Mouse (Mus musculus) CH12.LX (cell line): ENCODE results near the gene Tsn. TPM values are rescaled to one million over a fixed set of nuclear protein-coding genes. Genes with fewer than 3 reads are reported as not detected.
A peak's percentile ranks its signal among the peaks of the same experiment; 100 is the strongest.

ENCODE experiments used
- DNase-seq: peaks from one replicate; pipeline ENCODE4 v3.0.0-alpha.2; 2013; ENCODE audit errors: extremely low read depth
- H3K27ac ChIP-seq: 2 replicates; pipeline ENCODE4 v1.5.1; 2012; ENCODE audit warnings: low read depth, mild to moderate bottlenecking, control low read depth, moderate library complexity; ENCODE audit not compliant: insufficient read depth
- H3K27me3 ChIP-seq: replicated peaks from 2 replicates; pipeline ENCODE3; 2012; ENCODE audit warnings: inconsistent platforms
- H3K36me3 ChIP-seq, 2 experiments: replicated peaks in 1 of 2; 2 replicates each; pipeline versions ENCODE3 to v1.6.1; 2012; ENCODE audit warnings: inconsistent platforms in 1 of 2, low read length in 1 of 2, mild to moderate bottlenecking in 1 of 2, mixed read lengths in 1 of 2, moderate library complexity in 1 of 2; ENCODE audit not compliant: control insufficient read depth in 1 of 2, insufficient read depth in 1 of 2
- H3K4me1 ChIP-seq, 2 experiments: 2 replicates each; pipeline ENCODE4 v1.6.1; 2012; ENCODE audit warnings: inconsistent platforms in 1 of 2, moderate library complexity in 1 of 2; ENCODE audit not compliant: insufficient read depth in 2 of 2, control insufficient read depth in 1 of 2
- H3K4me2 ChIP-seq: 2 replicates; pipeline ENCODE4 v1.6.1; 2012; ENCODE audit warnings: low read depth, mild to moderate bottlenecking, control low read depth; ENCODE audit not compliant: poor library complexity, insufficient read depth, severe bottlenecking
- H3K4me3 ChIP-seq, 3 experiments: fragments of 150-350 bp in 1 of 3; sonication (generic) in 1 of 3; replicated peaks in 1 of 3; 2 replicates each; pipeline versions ENCODE3 to v1.5.1; 2011 to 2012; ENCODE audit warnings: low read depth in 2 of 3, low read length in 2 of 3, mild to moderate bottlenecking in 2 of 3, moderate library complexity in 2 of 3, control low read depth in 1 of 3, improper control_type of control experiment in 1 of 3, inconsistent platforms in 1 of 3, mixed read lengths in 1 of 3; ENCODE audit not compliant: poor library complexity in 1 of 3
- H3K79me2 ChIP-seq: replicated peaks from 2 replicates; pipeline ENCODE4 v1.6.1; 2012; ENCODE audit warnings: mild to moderate bottlenecking, moderate library complexity; ENCODE audit not compliant: control insufficient read depth, poor library complexity, insufficient read depth, severe bottlenecking; ENCODE audit errors: extremely low read depth
- H3K9ac ChIP-seq: 2 replicates; pipeline ENCODE4 v1.6.1; 2012; ENCODE audit warnings: low read depth, mild to moderate bottlenecking, control low read depth, moderate library complexity; ENCODE audit not compliant: insufficient read depth
- H3K9me3 ChIP-seq: replicated peaks from 2 replicates; pipeline ENCODE3; 2012; ENCODE audit warnings: low read length, inconsistent platforms, mixed read lengths
- CHD1 ChIP-seq: IDR thresholded peaks from 2 replicates; pipeline ENCODE4 v1.6.1; 2012; ENCODE audit warnings: low read depth, low read length, improper control_type of control experiment, inconsistent platforms
- CHD2 ChIP-seq: IDR thresholded peaks from 2 replicates; pipeline ENCODE4 v1.6.1; 2011; ENCODE audit warnings: low read length, improper control_type of control experiment
- CTCF ChIP-seq, 2 experiments: IDR thresholded peaks in 1 of 2; conservative IDR thresholded peaks in 1 of 2; 2 replicates each; pipeline ENCODE4 v1.5.1; 2011 to 2012; ENCODE audit warnings: low read depth in 2 of 2, low read length in 2 of 2, improper control_type of control experiment in 1 of 2, inconsistent platforms in 1 of 2, mild to moderate bottlenecking in 1 of 2, moderate library complexity in 1 of 2
- E2F4 ChIP-seq: IDR thresholded peaks from 2 replicates; pipeline ENCODE4 v1.6.1; 2011; ENCODE audit warnings: low read depth, low read length, improper control_type of control experiment; ENCODE audit not compliant: insufficient replicate concordance
- ELF1 ChIP-seq: IDR thresholded peaks from 2 replicates; pipeline ENCODE4 v1.6.1; 2014; ENCODE audit warnings: low read depth, mild to moderate bottlenecking, inconsistent platforms, low read length, improper control_type of control experiment
- EP300 ChIP-seq: IDR thresholded peaks from 2 replicates; pipeline ENCODE4 v1.6.1; 2011; ENCODE audit warnings: low read length, improper control_type of control experiment
- ETS1 ChIP-seq: conservative IDR thresholded peaks from 2 replicates; pipeline ENCODE4 v1.6.1; 2012; ENCODE audit warnings: low read depth, mild to moderate bottlenecking, inconsistent platforms, low read length, improper control_type of control experiment, moderate library complexity
- IRF4 ChIP-seq: IDR thresholded peaks from 2 replicates; pipeline ENCODE4 v1.6.1; 2014; ENCODE audit warnings: low read depth, mild to moderate bottlenecking, inconsistent platforms, low read length, improper control_type of control experiment
- JUN ChIP-seq: IDR thresholded peaks from 2 replicates; pipeline ENCODE4 v1.6.1; 2011; ENCODE audit warnings: low read depth, mild to moderate bottlenecking, low read length, improper control_type of control experiment, moderate library complexity; ENCODE audit not compliant: insufficient read depth
- JUND ChIP-seq: conservative IDR thresholded peaks from 2 replicates; pipeline ENCODE4 v1.6.1; 2011; ENCODE audit warnings: low read depth, low read length, improper control_type of control experiment
- KAT2A ChIP-seq: IDR thresholded peaks from 2 replicates; pipeline ENCODE4 v1.6.1; 2012; ENCODE audit warnings: low read length, improper control_type of control experiment, inconsistent platforms; ENCODE audit not compliant: insufficient replicate concordance
- MAFK ChIP-seq: IDR thresholded peaks from 2 replicates; pipeline ENCODE4 v1.6.1; 2011; ENCODE audit warnings: low read length, improper control_type of control experiment; ENCODE audit not compliant: insufficient replicate concordance
- MXI1 ChIP-seq: IDR thresholded peaks from 2 replicates; pipeline ENCODE4 v1.6.1; 2011; ENCODE audit warnings: mild to moderate bottlenecking, low read depth, low read length, improper control_type of control experiment
- NELFE ChIP-seq: IDR thresholded peaks from 2 replicates; pipeline ENCODE4 v1.6.1; 2011; ENCODE audit warnings: low read depth, low read length, improper control_type of control experiment
- NRF1 ChIP-seq: IDR thresholded peaks from 2 replicates; pipeline ENCODE4 v1.6.1; 2014; ENCODE audit warnings: low read depth, mild to moderate bottlenecking, inconsistent platforms, low read length, improper control_type of control experiment, moderate library complexity
- POLR2A ChIP-seq: IDR thresholded peaks from 2 replicates; pipeline ENCODE4 v1.6.1; 2011; ENCODE audit warnings: low read depth, mild to moderate bottlenecking, improper control_type of control experiment, low read length
- POLR2AphosphoS2 ChIP-seq: IDR thresholded peaks from 2 replicates; pipeline ENCODE4 v1.6.1; 2011; ENCODE audit warnings: low read depth, low read length, improper control_type of control experiment
- RAD21 ChIP-seq: IDR thresholded peaks from 2 replicates; pipeline ENCODE4 v1.6.1; 2011; ENCODE audit warnings: low read depth, mild to moderate bottlenecking, low read length, improper control_type of control experiment, moderate library complexity
- RCOR1 ChIP-seq: conservative IDR thresholded peaks from 2 replicates; pipeline ENCODE4 v1.6.1; 2012; ENCODE audit warnings: low read depth, mild to moderate bottlenecking, inconsistent platforms, low read length, improper control_type of control experiment
- SIN3A ChIP-seq: IDR thresholded peaks from 2 replicates; pipeline ENCODE4 v1.6.1; 2012; ENCODE audit warnings: low read length, improper control_type of control experiment, inconsistent platforms
- SMC3 ChIP-seq: IDR thresholded peaks from 2 replicates; pipeline ENCODE4 v1.6.1; 2011; ENCODE audit warnings: low read depth, low read length, improper control_type of control experiment
- TBP ChIP-seq: conservative IDR thresholded peaks from 2 replicates; pipeline ENCODE4 v1.6.1; 2011; ENCODE audit warnings: low read depth, low read length, improper control_type of control experiment
- TCF12 ChIP-seq: IDR thresholded peaks from 2 replicates; pipeline ENCODE4 v1.6.1; 2014; ENCODE audit warnings: low read depth, mild to moderate bottlenecking, inconsistent platforms, low read length, improper control_type of control experiment
- UBTF ChIP-seq: IDR thresholded peaks from 2 replicates; pipeline ENCODE4 v1.6.1; 2012; ENCODE audit warnings: low read depth, mild to moderate bottlenecking, inconsistent platforms, low read length, improper control_type of control experiment, moderate library complexity
- USF2 ChIP-seq: conservative IDR thresholded peaks from 2 replicates; pipeline ENCODE4 v1.6.1; 2011; ENCODE audit warnings: low read depth, low read length, improper control_type of control experiment
- ZC3H11A ChIP-seq: IDR thresholded peaks from 2 replicates; pipeline ENCODE4 v1.6.1; 2012; ENCODE audit warnings: low read depth, mild to moderate bottlenecking, inconsistent platforms, low read length, improper control_type of control experiment
- ZMIZ1 ChIP-seq: IDR thresholded peaks from 2 replicates; pipeline ENCODE4 v1.6.1; 2012; ENCODE audit warnings: low read depth, mild to moderate bottlenecking, inconsistent platforms, low read length, improper control_type of control experiment
- dilution Hi-C: fragments of 300-500 bp; cut with MboI; formaldehyde crosslinking; loops from 2 replicates; pipeline ENCODE4 v1.14.3; 2020; ENCODE audit warnings: low sequenced_read_pairs; ENCODE audit not compliant: extremely low pct_unique_long_range_greater_than_20kb, extremely low pct_ligation_motif_present
- in situ Hi-C: fragments of 300-500 bp; cut with MboI; formaldehyde crosslinking; loops from 3 replicates; pipeline ENCODE4 v1.14.3; 2019; ENCODE audit warnings: low sequenced_read_pairs, low pct_ligation_motif_present, low pct_unique_long_range_greater_than_20kb, mixed read lengths
- polyA plus RNA-seq: library from polyadenylated mRNA; unstranded; fragments of >175 nt; gene quantifications from 2 replicates; pipeline ENCODE4 v1.2.1, GENCODE M21; 2012; ENCODE audit warnings: low read depth; ENCODE audit not compliant: insufficient read length
- total RNA-seq, 2 experiments: library from RNA; depleted of rRNA; stranded (reverse); fragments of 300-350 nt in 1 of 2; fragments of >200 nt in 1 of 2; gene quantifications; 2 replicates each; pipeline ENCODE4 v1.2.3; 2012 to 2014

Tsn gene
- total and polyA plus RNA-seq, 3 experiments: 147 to 196 (median 158) TPM

DNA sequence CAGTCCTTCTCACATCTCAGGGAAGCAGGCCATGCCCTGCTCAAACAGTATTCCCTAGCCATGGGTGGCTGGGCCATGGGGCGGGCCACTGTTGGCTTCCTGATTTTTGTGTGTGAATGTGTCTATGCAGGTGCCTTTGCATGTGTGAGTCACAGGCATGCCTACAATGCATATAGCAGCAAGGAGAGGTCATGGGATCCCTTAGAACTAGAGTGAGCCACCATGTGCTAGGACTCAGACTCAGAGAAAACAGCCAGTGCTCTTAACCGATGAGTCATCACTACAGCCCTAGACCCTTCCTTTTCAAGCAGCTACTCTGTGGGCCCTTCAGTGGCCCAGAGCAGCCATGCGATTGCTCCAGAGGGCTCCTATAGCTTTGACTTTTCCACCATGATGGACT lies 17.3 kb downstream of the Tsn start:
- dilution Hi-C loops (no loop called here), in situ Hi-C loops (no loop called here)

DNA sequence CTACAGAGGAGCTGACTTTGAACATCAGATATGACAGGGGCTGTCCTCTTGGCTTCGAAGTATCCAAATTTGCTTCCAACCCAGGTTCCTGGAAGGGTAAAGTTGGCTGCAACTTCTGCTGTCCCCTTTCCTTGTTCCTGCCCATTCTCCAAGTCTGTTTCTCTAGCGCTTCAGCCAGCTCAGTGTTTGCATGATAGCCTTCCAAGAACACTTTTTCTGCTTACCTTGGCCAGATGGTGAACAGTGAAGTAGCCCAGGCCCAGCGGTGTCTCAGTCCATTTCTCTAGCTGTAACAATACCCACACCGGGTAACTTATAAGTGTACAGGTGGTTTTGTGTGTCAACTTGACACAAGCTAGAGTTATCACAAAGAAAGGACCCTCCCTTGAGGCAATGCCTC lies 19.2 kb downstream of the Tsn start:
- no peak for DNase-seq
- Histone ChIP-seq H3K4me2 (no peak overlapping the region), H3K27me3 (no peaks in the 10 kb centered on the region), H3K9ac (no peak overlapping the region), H3K36me3 (peaks cover 8 to 34% of the 10 kb centered on the region in 2 experiments), H3K79me2 (no peaks in the 10 kb centered on the region), H3K4me3 (no peak overlapping the region), H3K4me1 (no peaks in the 10 kb centered on the region), H3K9me3 (no peaks in the 10 kb centered on the region), H3K27ac (no peak overlapping the region)
- in situ Hi-C loops (no loop called here), dilution Hi-C loops (no loop called here)
- TF ChIP-seq USF2 (no peak), KAT2A (no peak), JUN (no peak), CTCF (conservative IDR thresholded peaks at IDR 0.05 in 1 of 2, IDR thresholded peaks at IDR 0.05 in 1 of 2; ENCODE audit: low read depth in 2 of 2, low read length in 2 of 2) (no peak), NELFE (no peak), TBP (no peak), UBTF (no peak), CHD1 (no peak), MXI1 (no peak)

More for the DNA sequence above, 17.3 kb downstream of the Tsn start:
- no peaks in the 10 kb centered on the region for H3K27me3 ChIP-seq
- no peaks in the 10 kb centered on the region for H3K9me3 ChIP-seq
- DNase-seq: no peak
- H3K4me3 ChIP-seq: no peak overlapping the region
- TF ChIP-seq TBP: no peak
- no peak for TF ChIP-seq JUN
- no peak for TF ChIP-seq UBTF
- no peak for TF ChIP-seq NELFE
- TF ChIP-seq RCOR1: no peak
- no peak for TF ChIP-seq ZC3H11A
- TF ChIP-seq EP300: no peak
- no peaks in the 10 kb centered on the region for H3K4me1 ChIP-seq
- H3K36me3 ChIP-seq: peaks cover 22 to 53% of the 10 kb centered on the region in 2 experiments
- no peak overlapping the region for H3K9ac ChIP-seq
- H3K4me2 ChIP-seq: no peak overlapping the region
- no peaks in the 10 kb centered on the region for H3K79me2 ChIP-seq
- no peak overlapping the region for H3K27ac ChIP-seq

DNA sequence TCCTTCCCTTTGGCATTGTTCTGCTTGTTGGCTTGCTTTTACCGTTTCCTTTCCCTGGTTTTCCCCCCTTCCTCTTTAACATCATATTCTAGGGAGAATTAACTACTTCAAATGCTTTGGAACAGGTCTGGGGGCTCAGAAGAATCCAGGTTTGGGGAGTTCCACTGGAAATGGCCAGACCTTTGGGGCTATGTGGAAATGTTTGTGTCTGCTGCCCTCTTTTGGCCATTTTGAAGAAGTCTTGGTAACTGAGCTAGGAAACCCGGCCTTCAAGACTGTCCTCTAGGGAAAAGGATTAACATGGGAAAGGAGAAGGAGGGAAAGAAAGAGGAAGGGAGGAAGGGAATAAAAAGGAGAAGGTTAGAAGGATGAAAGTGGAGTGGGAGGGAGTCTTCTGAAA lies 36.4 kb downstream of the Tsn start:
- H3K36me3 ChIP-seq: no peaks in the 10 kb centered on the region
- H3K9me3 ChIP-seq: no peaks in the 10 kb centered on the region
- H3K4me3 ChIP-seq: no peak overlapping the region
- H3K4me1 ChIP-seq: no peaks in the 10 kb centered on the region
- TF ChIP-seq USF2: no peak
- TF ChIP-seq CHD2: no peak
- TF ChIP-seq POLR2A: no peak
- no peak for TF ChIP-seq MAFK
- no peak for TF ChIP-seq ZMIZ1
- no peak for TF ChIP-seq NRF1
- TF ChIP-seq ETS1: no peak
- no peak for TF ChIP-seq POLR2AphosphoS2
- no peak for TF ChIP-seq TCF12
- no peak for TF ChIP-seq JUND
- no peak for TF ChIP-seq SIN3A
- no peak for TF ChIP-seq IRF4
- peak; percentile 39 for TF ChIP-seq SMC3
- TF ChIP-seq TBP: no peak
- no peak for TF ChIP-seq E2F4
- TF ChIP-seq CTCF (conservative IDR thresholded peaks at IDR 0.05 in 1 of 2, IDR thresholded peaks at IDR 0.05 in 1 of 2; ENCODE audit: low read depth in 2 of 2, low read length in 2 of 2): peak; percentile 13 to 74; a peak in 2 of 4 replicates
- TF ChIP-seq EP300: no peak
- no peak for TF ChIP-seq MXI1
- peak; percentile 83 for TF ChIP-seq RAD21
- TF ChIP-seq ELF1: no peak
- no peaks in the 10 kb centered on the region for H3K79me2 ChIP-seq
- no peak overlapping the region for H3K9ac ChIP-seq
- DNase-seq: peak; percentile 37
- H3K27me3 ChIP-seq: peaks cover 24% of the 10 kb centered on the region
- dilution Hi-C loops: no loop called here
- in situ Hi-C loops: no loop called here
- no peak overlapping the region for H3K4me2 ChIP-seq
- no peak overlapping the region for H3K27ac ChIP-seq
